Mouse (Mus musculus): ENCODE measurements at regions not wholly inside any gene's neighbourhood (a gene's known extent, or its start where the extent isn't known, plus 50 kb on each side); places are given as distances from the start of the nearest gene placed in this dataset.
A peak's percentile ranks its signal among the peaks of the same experiment; 100 is the strongest.

GRCm38 (mm10) chr2:66961808-66962519 lies 177.2 kb upstream of the Scn7a start:
- intact Hi-C loops (cut with DNase I) = loop anchor here (2.0 to 10.0 kb wide), 2 partner anchors 513 to 1387 kb away; no protein-coding TSS in a partner anchor
- DNase-seq = peak; percentile 33

- DNase-seq = peak; percentile 36
- intact Hi-C loops (cut with DNase I) = no loop called here
These were observed 156.5 kb upstream of the Scn7a start for GRCm38 (mm10) chr2:66941188-66941587.

GRCm38 (mm10) chr2:66898032-66898431 lies 113.3 kb upstream of the Scn7a start:
- intact Hi-C loops (cut with DNase I) = no loop called here
- no peak for DNase-seq

- intact Hi-C loops (cut with DNase I) = no loop called here
- no peak for DNase-seq
These were observed 82.9 kb upstream of the Scn7a start for GRCm38 (mm10) chr2:66867457-66868216.

Measured in left cerebral cortex, postnatal 4 days (tissue).